Mouse (Mus musculus) ES-E14 (cell line): Measurements from ENCODE around the gene Pnpla3.

Experiments
- CHD2 ChIP-seq: IDR thresholded peaks from 2 replicates; pipeline ENCODE4 v1.6.1; 2014; ENCODE audit warnings: mild to moderate bottlenecking, low read depth, low read length, inconsistent platforms
- MAFK ChIP-seq: IDR thresholded peaks from 2 replicates; pipeline ENCODE4 v1.6.1; 2014; ENCODE audit warnings: mild to moderate bottlenecking, low read depth, low read length, inconsistent platforms; ENCODE audit not compliant: insufficient read depth
- ZC3H11A ChIP-seq: IDR thresholded peaks from 2 replicates; pipeline ENCODE4 v1.6.1; 2012; ENCODE audit warnings: low read depth, mild to moderate bottlenecking, inconsistent platforms, low read length, borderline replicate concordance
- ZNF384 ChIP-seq: IDR thresholded peaks from 2 replicates; pipeline ENCODE4 v1.6.1; 2012; ENCODE audit warnings: low read depth, low read length, inconsistent platforms

DNA sequence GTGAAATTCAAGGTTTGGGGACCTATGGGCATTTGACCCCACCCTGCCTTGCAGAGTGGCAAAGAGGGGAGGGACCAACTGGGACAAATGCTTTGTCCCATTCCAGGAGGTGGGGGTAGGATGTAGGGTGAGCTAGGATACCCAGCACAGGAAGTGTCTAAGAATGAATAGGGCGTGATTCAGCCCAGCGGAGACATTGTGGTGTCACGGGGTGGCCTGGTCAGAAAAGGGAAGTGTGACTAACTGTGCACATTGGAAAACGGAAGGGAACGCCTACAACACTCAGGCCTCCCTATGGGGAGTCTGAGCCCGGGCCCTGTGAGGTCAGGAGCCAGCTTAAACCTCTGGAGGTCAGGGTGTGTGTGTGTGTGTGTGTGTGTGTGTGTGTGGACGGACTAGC, 68.0 kb downstream of the Pnpla3 start:
- TF ChIP-seq CHD2 (no peak), MAFK (no peak), ZNF384 (no peak), ZC3H11A (no peak)
